Mouse (Mus musculus): Measurements from ENCODE around the gene Bcl7b. TPM values are rescaled to one million over a fixed set of nuclear protein-coding genes. Genes with fewer than 3 reads are reported as not detected.

Gene Bcl7b
- polyA plus RNA-seq, 1 experiment from 2014 or later = 40.4 TPM

- ATAC-seq = peak; percentile 97
- peak within 1 kb of the TSS; percentile 76 for H3K4me3 ChIP-seq (ENCODE audit: low read depth, low read length)
- no peaks in the 10 kb centered on the region for H3K9me3 ChIP-seq (replicated peaks; ENCODE audit: control insufficient read depth, low read length, poor library complexity, severe bottlenecking)
- H3K27ac ChIP-seq (ENCODE audit: low read length) = peak within 1 kb of the TSS; percentile 95
- peak within 1 kb of the TSS; percentile 84 for H3K9ac ChIP-seq (ENCODE audit: low read depth, low read length)
- peak within 1 kb of the TSS; percentile 93 for H3K4me2 ChIP-seq (ENCODE audit: low read length)
- H3K4me1 ChIP-seq (ENCODE audit: control insufficient read depth, insufficient read depth, low read length) = peaks cover 30% of the 10 kb centered on the region
- H3K36me3 ChIP-seq (ENCODE audit: control insufficient read depth, insufficient read depth, low read length) = peaks cover 9% of the 10 kb centered on the region
- H3K27me3 ChIP-seq (ENCODE audit: control insufficient read depth, insufficient read depth, low read depth, low read length) = no peaks in the 10 kb centered on the region
- under 1% methylated on average over 54 of the region's 57 CpGs for WGBS
These were observed 18.7 kb downstream of the Bcl7b start, which contains the start of gene Baz1b for GRCm38 (mm10) chr5:135186621-135187348. TSS of gene Baz1b (plus strand) at chr5:135187264.

- under 1% methylated on average over 86 of the region's 102 CpGs for WGBS
- peak; percentile 56 for ATAC-seq
- Histone ChIP-seq H3K4me3 (ENCODE audit: low read depth, low read length) (peak overlapping the region; percentile 76), H3K9ac (ENCODE audit: low read depth, low read length) (peak overlapping the region; percentile 84), H3K4me2 (ENCODE audit: low read length) (peak overlapping the region; percentile 93), H3K27me3 (ENCODE audit: control insufficient read depth, insufficient read depth, low read depth, low read length) (no peaks in the 10 kb centered on the region), H3K9me3 (replicated peaks; ENCODE audit: control insufficient read depth, low read length, poor library complexity, severe bottlenecking) (no peaks in the 10 kb centered on the region), H3K27ac (ENCODE audit: low read length) (peak overlapping the region; percentile 95), H3K36me3 (ENCODE audit: control insufficient read depth, insufficient read depth, low read length) (peaks cover 2% of the 10 kb centered on the region), H3K4me1 (ENCODE audit: control insufficient read depth, insufficient read depth, low read length) (peaks cover 34% of the 10 kb centered on the region)
These were observed 19.5 kb downstream of the Bcl7b start for GRCm38 (mm10) chr5:135187349-135188213.

- Histone ChIP-seq H3K4me2 (ENCODE audit: low read length) (peak overlapping the region; percentile 93), H3K27ac (ENCODE audit: low read length) (peak overlapping the region; percentile 95), H3K9ac (ENCODE audit: low read depth, low read length) (peak overlapping the region; percentile 84), H3K4me3 (ENCODE audit: low read depth, low read length) (peak overlapping the region; percentile 76), H3K36me3 (ENCODE audit: control insufficient read depth, insufficient read depth, low read length) (peaks cover 2% of the 10 kb centered on the region; the same call in 1 of the 2 replicates), H3K4me1 (ENCODE audit: control insufficient read depth, insufficient read depth, low read length) (peaks cover 34% of the 10 kb centered on the region), H3K27me3 (ENCODE audit: control insufficient read depth, insufficient read depth, low read depth, low read length) (no peaks in the 10 kb centered on the region), H3K9me3 (replicated peaks; ENCODE audit: control insufficient read depth, low read length, poor library complexity, severe bottlenecking) (no peaks in the 10 kb centered on the region)
- WGBS = 0% methylated on average over 8 of the region's 8 CpGs
- ATAC-seq = no peak
These were observed 20.1 kb downstream of the Bcl7b start for GRCm38 (mm10) chr5:135188214-135188554.

GRCm38 (mm10) chr5:135189281-135190022, 21.4 kb downstream of the Bcl7b start:
- H3K9me3 ChIP-seq (replicated peaks; ENCODE audit: control insufficient read depth, low read length, poor library complexity, severe bottlenecking) = no peaks in the 10 kb centered on the region
- H3K9ac ChIP-seq (ENCODE audit: low read depth, low read length) = peak overlapping the region; percentile 84
- H3K36me3 ChIP-seq (ENCODE audit: control insufficient read depth, insufficient read depth, low read length) = peaks cover 1% of the 10 kb centered on the region; the same call in 1 of the 2 replicates
- 57% methylated on average over 2 of the region's 2 CpGs for WGBS
- peak overlapping the region; percentile 76; the same call in 1 of the 2 replicates for H3K4me3 ChIP-seq (ENCODE audit: low read depth, low read length)
- H3K4me1 ChIP-seq (ENCODE audit: control insufficient read depth, insufficient read depth, low read length) = peaks cover 34% of the 10 kb centered on the region
- ATAC-seq = no peak
- no peak overlapping the region for H3K27ac ChIP-seq (ENCODE audit: low read length)
- peak overlapping the region; percentile 93 for H3K4me2 ChIP-seq (ENCODE audit: low read length)
- no peaks in the 10 kb centered on the region for H3K27me3 ChIP-seq (ENCODE audit: control insufficient read depth, insufficient read depth, low read depth, low read length)

- H3K4me1 ChIP-seq (ENCODE audit: control insufficient read depth, insufficient read depth, low read length) = peaks cover 29% of the 10 kb centered on the region
- no peak overlapping the region for H3K4me3 ChIP-seq (ENCODE audit: low read depth, low read length)
- H3K9ac ChIP-seq (ENCODE audit: low read depth, low read length) = no peak overlapping the region
- H3K27ac ChIP-seq (ENCODE audit: low read length) = no peak overlapping the region
- WGBS = 26% methylated on average over 2 of the region's 2 CpGs
- H3K9me3 ChIP-seq (replicated peaks; ENCODE audit: control insufficient read depth, low read length, poor library complexity, severe bottlenecking) = no peaks in the 10 kb centered on the region
- H3K4me2 ChIP-seq (ENCODE audit: low read length) = no peak overlapping the region
- no peaks in the 10 kb centered on the region for H3K27me3 ChIP-seq (ENCODE audit: control insufficient read depth, insufficient read depth, low read depth, low read length)
- no peaks in the 10 kb centered on the region; the same call in 1 of the 2 replicates for H3K36me3 ChIP-seq (ENCODE audit: control insufficient read depth, insufficient read depth, low read length)
- no peak for ATAC-seq
These were observed 23.5 kb downstream of the Bcl7b start for GRCm38 (mm10) chr5:135191620-135192019.

GRCm38 (mm10) chr5:135192431-135192830, 24.3 kb downstream of the Bcl7b start:
- Histone ChIP-seq H3K27ac (ENCODE audit: low read length) (no peak overlapping the region), H3K27me3 (ENCODE audit: control insufficient read depth, insufficient read depth, low read depth, low read length) (no peaks in the 10 kb centered on the region), H3K36me3 (ENCODE audit: control insufficient read depth, insufficient read depth, low read length) (no peaks in the 10 kb centered on the region; the same call in 1 of the 2 replicates), H3K9me3 (replicated peaks; ENCODE audit: control insufficient read depth, low read length, poor library complexity, severe bottlenecking) (no peaks in the 10 kb centered on the region), H3K9ac (ENCODE audit: low read depth, low read length) (no peak overlapping the region), H3K4me2 (ENCODE audit: low read length) (no peak overlapping the region), H3K4me3 (ENCODE audit: low read depth, low read length) (no peak overlapping the region), H3K4me1 (ENCODE audit: control insufficient read depth, insufficient read depth, low read length) (peaks cover 29% of the 10 kb centered on the region)
- no peak for ATAC-seq
- 95% methylated on average over 1 of the region's 1 CpGs for WGBS

GRCm38 (mm10) chr5:135196367-135196766, 28.3 kb downstream of the Bcl7b start:
- no peak overlapping the region for H3K27ac ChIP-seq (ENCODE audit: low read length)
- H3K9ac ChIP-seq (ENCODE audit: low read depth, low read length) = no peak overlapping the region
- WGBS = 90% methylated on average over 6 of the region's 6 CpGs
- H3K4me3 ChIP-seq (ENCODE audit: low read depth, low read length) = no peak overlapping the region
- H3K27me3 ChIP-seq (ENCODE audit: control insufficient read depth, insufficient read depth, low read depth, low read length) = no peaks in the 10 kb centered on the region
- H3K36me3 ChIP-seq (ENCODE audit: control insufficient read depth, insufficient read depth, low read length) = peaks cover 5% of the 10 kb centered on the region; the same call in 1 of the 2 replicates
- no peaks in the 10 kb centered on the region for H3K9me3 ChIP-seq (replicated peaks; ENCODE audit: control insufficient read depth, low read length, poor library complexity, severe bottlenecking)
- no peak overlapping the region for H3K4me2 ChIP-seq (ENCODE audit: low read length)
- no peak for ATAC-seq
- peaks cover 8% of the 10 kb centered on the region; the same call in 1 of the 2 replicates for H3K4me1 ChIP-seq (ENCODE audit: control insufficient read depth, insufficient read depth, low read length)

- no peak for ATAC-seq
- Histone ChIP-seq H3K4me2 (ENCODE audit: low read length) (no peak overlapping the region), H3K9ac (ENCODE audit: low read depth, low read length) (no peak overlapping the region), H3K4me3 (ENCODE audit: low read depth, low read length) (no peak overlapping the region), H3K27ac (ENCODE audit: low read length) (no peak overlapping the region), H3K27me3 (ENCODE audit: control insufficient read depth, insufficient read depth, low read depth, low read length) (no peaks in the 10 kb centered on the region), H3K4me1 (ENCODE audit: control insufficient read depth, insufficient read depth, low read length) (no peaks in the 10 kb centered on the region), H3K9me3 (replicated peaks; ENCODE audit: control insufficient read depth, low read length, poor library complexity, severe bottlenecking) (no peaks in the 10 kb centered on the region), H3K36me3 (ENCODE audit: control insufficient read depth, insufficient read depth, low read length) (peaks cover 17% of the 10 kb centered on the region)
- WGBS = 98% methylated on average over 3 of the region's 3 CpGs
These were observed 34.7 kb downstream of the Bcl7b start for GRCm38 (mm10) chr5:135202763-135203162.
